Mouse (Mus musculus) ES-E14 (cell line): ENCODE measurements around the gene Rbfox1. TPM values are rescaled to one million over a fixed set of nuclear protein-coding genes. Genes with fewer than 3 reads are reported as not detected.

ENCODE experiments used
- DNase-seq: peaks from one replicate; pipeline ENCODE4 v3.0.0-alpha.2; 2013; ENCODE audit warnings: low read depth, low spot score
- H3K27ac ChIP-seq: 2 replicates; pipeline ENCODE4 v1.5.1; 2012; ENCODE audit warnings: low read depth, mild to moderate bottlenecking, low read length, moderate library complexity, mixed read lengths; ENCODE audit not compliant: poor library complexity, insufficient read depth, severe bottlenecking
- H3K36me3 ChIP-seq: 2 replicates; pipeline ENCODE4 v1.6.1; 2012; ENCODE audit warnings: mild to moderate bottlenecking, low read length, moderate library complexity, mixed read lengths; ENCODE audit not compliant: control insufficient read depth, poor library complexity, insufficient read depth, severe bottlenecking
- H3K4me1 ChIP-seq, 2 experiments: fragments of 150-350 bp in 1 of 2; sonication (generic) in 1 of 2; 2 replicates each; pipeline ENCODE4 v1.6.1; 2012; ENCODE audit warnings: low read length in 2 of 2, mild to moderate bottlenecking in 1 of 2, mixed read lengths in 1 of 2; ENCODE audit not compliant: control insufficient read depth in 2 of 2, insufficient read depth in 2 of 2, poor library complexity in 1 of 2
- H3K4me3 ChIP-seq, 2 experiments: fragments of 150-350 bp in 1 of 2; sonication (generic) in 1 of 2; 2 replicates each; pipeline ENCODE4 v1.5.1; 2012; ENCODE audit warnings: low read length in 2 of 2, low read depth in 1 of 2, mild to moderate bottlenecking in 1 of 2, mixed read lengths in 1 of 2; ENCODE audit not compliant: insufficient read depth in 1 of 2, poor library complexity in 1 of 2, severe bottlenecking in 1 of 2
- H3K9ac ChIP-seq: 2 replicates; pipeline ENCODE4 v1.6.1; 2012; ENCODE audit warnings: low read depth, mild to moderate bottlenecking, low read length, mixed read lengths; ENCODE audit not compliant: poor library complexity, insufficient read depth, severe bottlenecking
- H3K9me3 ChIP-seq: fragments of 150-350 bp; sonication (generic); 2 replicates; pipeline ENCODE4 v1.6.1; 2012; ENCODE audit warnings: low read depth, mild to moderate bottlenecking, low read length; ENCODE audit not compliant: control insufficient read depth, insufficient read depth
- CHD2 ChIP-seq: IDR thresholded peaks from 2 replicates; pipeline ENCODE4 v1.6.1; 2014; ENCODE audit warnings: mild to moderate bottlenecking, low read depth, low read length, inconsistent platforms
- HCFC1 ChIP-seq: IDR thresholded peaks from 2 replicates; pipeline ENCODE4 v1.6.1; 2012; ENCODE audit warnings: low read length, inconsistent platforms, borderline replicate concordance; ENCODE audit not compliant: insufficient read depth
- MAFK ChIP-seq: IDR thresholded peaks from 2 replicates; pipeline ENCODE4 v1.6.1; 2014; ENCODE audit warnings: mild to moderate bottlenecking, low read depth, low read length, inconsistent platforms; ENCODE audit not compliant: insufficient read depth
- ZC3H11A ChIP-seq: IDR thresholded peaks from 2 replicates; pipeline ENCODE4 v1.6.1; 2012; ENCODE audit warnings: low read depth, mild to moderate bottlenecking, inconsistent platforms, low read length, borderline replicate concordance
- ZNF384 ChIP-seq: IDR thresholded peaks from 2 replicates; pipeline ENCODE4 v1.6.1; 2012; ENCODE audit warnings: low read depth, low read length, inconsistent platforms
- in situ Hi-C, 2 experiments: fragments of 600-800 bp; cut with MboI; formaldehyde crosslinking; loops; one replicate each; pipeline ENCODE4 v1.15.1; 2025; ENCODE audit warnings: low sequenced_read_pairs in 2 of 2, inconsistent platforms in 1 of 2; ENCODE audit not compliant: unreplicated experiment in 2 of 2
- total RNA-seq: library from RNA; depleted of rRNA; stranded (reverse); fragments of 300-350 nt; gene quantifications from 2 replicates; pipeline ENCODE4 v1.2.3, GENCODE M21; 2012

Rbfox1 gene
- total RNA-seq, 1 experiment: 0.18 TPM

GRCm38 (mm10) chr16:6310744-6311678, 425.9 kb downstream of the Rbfox1 start:
- H3K4me3 ChIP-seq: no peak overlapping the region
- no peak overlapping the region for H3K27ac ChIP-seq
- no peaks in the 10 kb centered on the region for H3K9me3 ChIP-seq
- no peaks in the 10 kb centered on the region for H3K4me1 ChIP-seq
- no peak overlapping the region for H3K9ac ChIP-seq
- H3K36me3 ChIP-seq: no peaks in the 10 kb centered on the region
- TF ChIP-seq MAFK (no peak), HCFC1 (no peak), CHD2 (no peak), ZC3H11A (no peak), ZNF384 (no peak)
- DNase-seq: no peak
- in situ Hi-C loops: no loop called here

DNA sequence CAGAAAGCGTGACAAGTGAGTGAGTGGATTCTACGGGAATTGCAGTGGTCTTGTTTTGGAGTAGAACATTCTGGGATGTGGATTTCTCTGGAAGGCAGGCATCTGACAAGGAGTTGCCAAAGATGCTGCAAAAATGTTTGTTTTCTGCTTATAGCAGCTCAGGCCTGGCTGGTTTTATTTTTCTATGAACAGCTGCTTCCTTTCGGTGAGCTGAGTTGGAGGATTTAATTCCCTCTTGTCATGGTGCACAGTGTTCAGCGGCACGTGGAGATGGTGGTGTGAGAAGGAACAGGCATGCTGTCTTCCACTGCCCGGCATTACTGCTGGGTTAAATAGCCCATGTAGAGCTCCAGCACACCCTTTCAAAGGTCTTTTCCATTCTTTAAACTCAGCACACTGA, 428.5 kb downstream of the Rbfox1 start:
- in situ Hi-C loops: no loop called here
- Histone ChIP-seq H3K36me3 (no peaks in the 10 kb centered on the region), H3K4me3 (no peak overlapping the region), H3K27ac (no peak overlapping the region), H3K4me1 (no peaks in the 10 kb centered on the region), H3K9me3 (no peaks in the 10 kb centered on the region), H3K9ac (no peak overlapping the region)
- DNase-seq: no peak
- TF ChIP-seq ZNF384 (no peak), HCFC1 (no peak), MAFK (no peak)

- no peaks in the 10 kb centered on the region for H3K36me3 ChIP-seq
- no peaks in the 10 kb centered on the region for H3K4me1 ChIP-seq
- no peak for DNase-seq
- no peak overlapping the region for H3K9ac ChIP-seq
- TF ChIP-seq CHD2 (no peak), ZC3H11A (no peak), ZNF384 (no peak), HCFC1 (no peak), MAFK (no peak)
- in situ Hi-C loops: no loop called here
- no peaks in the 10 kb centered on the region for H3K9me3 ChIP-seq
- H3K4me3 ChIP-seq: no peak overlapping the region
- H3K27ac ChIP-seq: no peak overlapping the region
Measured at GRCm38 (mm10) chr16:6324832-6325231, 439.7 kb downstream of the Rbfox1 start.

- no peak for TF ChIP-seq MAFK
- no peak for TF ChIP-seq CHD2
- TF ChIP-seq HCFC1: no peak
- TF ChIP-seq ZNF384: no peak
- TF ChIP-seq ZC3H11A: no peak
- no peak for DNase-seq
- no peak overlapping the region for H3K4me3 ChIP-seq
- no peak overlapping the region for H3K9ac ChIP-seq
- no peaks in the 10 kb centered on the region for H3K36me3 ChIP-seq
- no peaks in the 10 kb centered on the region for H3K4me1 ChIP-seq
- no peaks in the 10 kb centered on the region for H3K9me3 ChIP-seq
- in situ Hi-C loops: no loop called here
- no peak overlapping the region for H3K27ac ChIP-seq
Measured at GRCm38 (mm10) chr16:6331400-6331939, 446.3 kb downstream of the Rbfox1 start.

GRCm38 (mm10) chr16:6333273-6333672, 448.1 kb downstream of the Rbfox1 start:
- TF ChIP-seq ZNF384: no peak
- peak; percentile 20; the same call in 1 of the 2 replicates for TF ChIP-seq ZC3H11A
- no peak for TF ChIP-seq MAFK
- TF ChIP-seq CHD2: no peak

More at GRCm38 (mm10) chr16:6333273-6333672, 448.1 kb downstream of the Rbfox1 start:
- Histone ChIP-seq H3K27ac (no peak overlapping the region), H3K4me1 (no peaks in the 10 kb centered on the region), H3K9ac (no peak overlapping the region), H3K36me3 (no peaks in the 10 kb centered on the region), H3K9me3 (no peaks in the 10 kb centered on the region), H3K4me3 (no peak overlapping the region)
- in situ Hi-C loops: no loop called here
- no peak for DNase-seq
